Mouse (Mus musculus): Measurements from ENCODE around the gene Ptpn6. TPM values are rescaled to one million over a fixed set of nuclear protein-coding genes. Genes with fewer than 3 reads are reported as not detected.

The Ptpn6 gene
- polyA plus RNA-seq, 1 experiment from 2014 or later = 12.6 TPM

DNA sequence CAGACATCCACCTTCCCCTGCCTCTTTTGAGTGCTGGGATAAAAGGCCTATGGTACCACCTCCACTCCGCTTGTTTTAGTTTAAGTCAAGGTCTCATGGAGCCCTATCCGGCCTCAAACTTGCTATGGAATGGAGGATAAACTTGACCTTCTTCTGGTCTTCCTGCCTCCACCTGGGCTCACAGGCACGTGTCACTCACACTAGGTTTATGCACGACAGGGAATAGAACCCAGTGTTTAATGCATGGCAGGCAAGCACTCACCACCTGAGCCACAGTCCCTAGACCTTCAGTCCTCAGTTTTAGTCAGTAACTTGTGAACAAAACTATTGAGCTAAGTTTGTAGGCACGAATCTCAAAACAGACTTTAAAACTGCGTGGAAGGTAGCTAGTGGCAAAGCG is 7.5 kb downstream of the Ptpn6 start:
- H3K4me2 ChIP-seq = no peak overlapping the region
- no peak for ATAC-seq (ENCODE audit: insufficient read depth)
- 84% methylated on average over 7 of the region's 7 CpGs for WGBS
- no peak overlapping the region for H3K4me3 ChIP-seq (ENCODE audit: low read depth, low read length)
- no peaks in the 10 kb centered on the region for H3K36me3 ChIP-seq (ENCODE audit: insufficient read depth)
- no peak overlapping the region for H3K9ac ChIP-seq
- no peaks in the 10 kb centered on the region for H3K4me1 ChIP-seq (ENCODE audit: insufficient read depth)
- no peak overlapping the region for H3K27ac ChIP-seq (ENCODE audit: low read depth)
- no peaks in the 10 kb centered on the region for H3K27me3 ChIP-seq (ENCODE audit: insufficient read depth, low read length)
- no peak for DNase-seq
- no peak for TF ChIP-seq CTCF (IDR thresholded peaks at IDR 0.05; ENCODE audit: low read depth)
- no peaks in the 10 kb centered on the region for H3K9me3 ChIP-seq (ENCODE audit: low read depth, low read length)

DNA sequence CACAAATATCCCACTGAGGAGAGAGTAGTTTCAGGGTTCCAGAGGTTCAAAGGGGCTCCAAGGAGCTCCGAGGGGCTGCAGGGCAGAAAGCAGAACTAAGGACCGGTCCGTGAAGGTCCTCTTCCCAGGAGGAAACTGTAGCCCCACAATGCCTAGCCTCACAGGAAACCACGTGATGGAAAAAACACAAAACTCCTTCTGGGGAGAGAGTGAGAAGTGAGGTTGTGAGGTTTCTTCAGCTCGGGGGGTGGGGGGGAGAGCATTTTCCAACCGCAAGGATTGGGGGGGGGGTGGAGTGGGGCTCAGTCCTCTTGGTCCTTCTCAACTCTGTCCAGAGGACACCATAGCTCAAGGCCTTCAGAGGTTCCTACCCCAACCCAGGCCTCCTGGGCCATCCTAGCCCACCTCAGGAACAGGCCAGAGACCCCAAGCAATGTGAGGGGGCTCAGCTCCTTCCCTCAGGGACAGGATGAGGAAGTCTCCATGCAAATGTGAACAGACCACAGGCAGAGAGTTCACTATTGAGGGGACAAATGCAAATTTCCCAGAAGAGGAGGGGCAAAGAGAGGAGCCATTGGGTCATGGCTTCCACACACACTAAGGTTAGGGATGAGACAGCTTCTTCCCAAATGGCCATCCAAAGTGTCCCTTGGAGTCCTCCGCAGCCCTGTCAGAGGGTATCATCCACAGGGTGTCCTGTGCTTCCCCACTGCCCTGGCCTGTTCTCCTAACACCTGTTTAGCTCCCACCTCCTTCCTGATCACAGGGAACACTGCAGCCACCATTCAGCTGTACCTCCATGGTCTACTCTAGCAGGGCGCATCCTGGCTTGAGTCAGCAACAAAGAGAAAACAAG is 8.4 kb downstream of the Ptpn6 start:
- 74% methylated on average over 8 of the region's 8 CpGs for WGBS
- Histone ChIP-seq H3K4me3 (ENCODE audit: low read depth, low read length) (no peak overlapping the region), H3K36me3 (ENCODE audit: insufficient read depth) (no peaks in the 10 kb centered on the region), H3K27ac (ENCODE audit: low read depth) (no peak overlapping the region), H3K4me2 (no peak overlapping the region), H3K27me3 (ENCODE audit: insufficient read depth, low read length) (no peaks in the 10 kb centered on the region), H3K4me1 (ENCODE audit: insufficient read depth) (no peaks in the 10 kb centered on the region), H3K9me3 (ENCODE audit: low read depth, low read length) (no peaks in the 10 kb centered on the region), H3K9ac (no peak overlapping the region)
- no peak for TF ChIP-seq CTCF (IDR thresholded peaks at IDR 0.05; ENCODE audit: low read depth)
- DNase-seq (no peak), ATAC-seq (ENCODE audit: insufficient read depth) (no peak)

DNA sequence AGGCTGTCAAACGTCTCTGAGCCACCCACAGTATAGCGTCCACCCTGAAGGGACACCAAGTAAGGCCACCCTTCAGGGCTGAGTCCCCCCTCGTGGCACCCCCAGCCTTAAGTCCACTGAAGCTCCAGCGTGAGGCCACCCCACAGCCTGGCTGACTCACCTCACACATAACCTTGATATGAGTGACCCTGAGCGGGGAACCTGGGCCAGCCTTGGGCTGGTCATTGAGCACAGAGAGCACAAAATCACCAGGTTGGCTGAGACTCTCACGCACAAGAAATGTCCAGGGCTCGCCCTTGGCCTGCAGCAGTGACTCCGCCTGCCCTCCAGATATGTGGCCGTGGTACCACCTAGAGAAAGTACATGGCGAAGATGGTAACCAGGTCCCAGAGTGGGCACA is 9.9 kb downstream of the Ptpn6 start:
- ATAC-seq (ENCODE audit: insufficient read depth) = no peak

DNA sequence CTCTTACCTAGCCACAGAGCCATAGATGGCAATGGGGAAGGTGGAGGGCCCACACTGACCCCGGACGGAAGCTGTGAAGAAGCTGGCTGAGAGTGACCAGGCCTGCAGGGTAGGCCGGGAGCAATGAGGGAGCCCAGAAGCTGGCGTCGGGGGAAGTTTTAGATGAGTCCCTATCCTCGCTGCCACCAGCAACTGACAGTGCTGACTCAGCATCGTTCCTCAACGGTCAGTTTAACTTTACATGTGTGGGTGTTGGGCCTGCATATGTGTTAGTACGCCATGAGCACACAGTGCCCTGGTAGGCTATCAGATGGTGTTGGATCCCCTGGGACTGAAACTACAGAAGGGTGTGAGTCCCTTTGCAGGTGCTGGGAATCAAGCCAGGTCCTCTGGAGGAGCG is 14.0 kb downstream of the Ptpn6 start:
- no peak overlapping the region for H3K9ac ChIP-seq
- WGBS = 80% methylated on average over 10 of the region's 10 CpGs

More for the DNA sequence above, 9.9 kb downstream of the Ptpn6 start:
- Histone ChIP-seq H3K27ac (ENCODE audit: low read depth) (no peak overlapping the region), H3K9ac (no peak overlapping the region), H3K4me1 (ENCODE audit: insufficient read depth) (no peaks in the 10 kb centered on the region), H3K4me2 (no peak overlapping the region), H3K9me3 (ENCODE audit: low read depth, low read length) (no peaks in the 10 kb centered on the region), H3K36me3 (ENCODE audit: insufficient read depth) (no peaks in the 10 kb centered on the region), H3K27me3 (ENCODE audit: insufficient read depth, low read length) (no peaks in the 10 kb centered on the region), H3K4me3 (ENCODE audit: low read depth, low read length) (no peak overlapping the region)
- TF ChIP-seq CTCF (IDR thresholded peaks at IDR 0.05; ENCODE audit: low read depth) = no peak
- WGBS = 81% methylated on average over 10 of the region's 10 CpGs
- no peak for DNase-seq

DNA sequence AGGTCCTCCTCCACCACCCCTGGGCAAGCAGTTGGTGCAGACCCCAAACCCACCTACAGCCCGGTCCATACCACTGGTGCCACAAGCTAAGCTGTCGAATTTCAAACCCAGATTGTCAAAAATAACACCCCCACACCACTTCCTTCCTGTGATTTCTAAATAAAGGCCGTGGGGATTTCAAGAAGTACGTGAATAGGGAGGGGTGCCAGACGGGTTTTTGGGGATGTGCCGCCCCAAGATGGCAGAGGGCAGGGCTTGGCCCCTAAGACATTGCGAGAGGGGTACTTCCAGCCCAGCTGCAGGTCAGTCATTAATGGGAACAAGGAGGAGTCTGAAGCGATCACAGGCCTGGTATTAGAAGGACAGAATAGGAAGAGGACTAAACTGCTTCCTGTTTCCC is 15.0 kb downstream of the Ptpn6 start:
- H3K36me3 ChIP-seq (ENCODE audit: insufficient read depth) = no peaks in the 10 kb centered on the region
- no peak overlapping the region for H3K27ac ChIP-seq (ENCODE audit: low read depth)
- H3K4me2 ChIP-seq = no peak overlapping the region
- H3K9ac ChIP-seq = no peak overlapping the region
- H3K9me3 ChIP-seq (ENCODE audit: low read depth, low read length) = no peaks in the 10 kb centered on the region
- 70% methylated on average over 8 of the region's 8 CpGs for WGBS
- H3K4me3 ChIP-seq (ENCODE audit: low read depth, low read length) = no peak overlapping the region
- H3K4me1 ChIP-seq (ENCODE audit: insufficient read depth) = no peaks in the 10 kb centered on the region
- TF ChIP-seq CTCF (IDR thresholded peaks at IDR 0.05; ENCODE audit: low read depth) = no peak
- no peak for ATAC-seq (ENCODE audit: insufficient read depth)
- DNase-seq = no peak
- H3K27me3 ChIP-seq (ENCODE audit: insufficient read depth, low read length) = no peaks in the 10 kb centered on the region

More for the DNA sequence above, 14.0 kb downstream of the Ptpn6 start:
- no peaks in the 10 kb centered on the region for H3K27me3 ChIP-seq (ENCODE audit: insufficient read depth, low read length)
- no peak for ATAC-seq (ENCODE audit: insufficient read depth)
- H3K27ac ChIP-seq (ENCODE audit: low read depth) = no peak overlapping the region
- no peak for TF ChIP-seq CTCF (IDR thresholded peaks at IDR 0.05; ENCODE audit: low read depth)
- H3K9me3 ChIP-seq (ENCODE audit: low read depth, low read length) = no peaks in the 10 kb centered on the region
- no peaks in the 10 kb centered on the region for H3K4me1 ChIP-seq (ENCODE audit: insufficient read depth)
- no peak overlapping the region for H3K4me3 ChIP-seq (ENCODE audit: low read depth, low read length)
- H3K36me3 ChIP-seq (ENCODE audit: insufficient read depth) = no peaks in the 10 kb centered on the region
- DNase-seq = no peak
- no peak overlapping the region for H3K4me2 ChIP-seq

DNA sequence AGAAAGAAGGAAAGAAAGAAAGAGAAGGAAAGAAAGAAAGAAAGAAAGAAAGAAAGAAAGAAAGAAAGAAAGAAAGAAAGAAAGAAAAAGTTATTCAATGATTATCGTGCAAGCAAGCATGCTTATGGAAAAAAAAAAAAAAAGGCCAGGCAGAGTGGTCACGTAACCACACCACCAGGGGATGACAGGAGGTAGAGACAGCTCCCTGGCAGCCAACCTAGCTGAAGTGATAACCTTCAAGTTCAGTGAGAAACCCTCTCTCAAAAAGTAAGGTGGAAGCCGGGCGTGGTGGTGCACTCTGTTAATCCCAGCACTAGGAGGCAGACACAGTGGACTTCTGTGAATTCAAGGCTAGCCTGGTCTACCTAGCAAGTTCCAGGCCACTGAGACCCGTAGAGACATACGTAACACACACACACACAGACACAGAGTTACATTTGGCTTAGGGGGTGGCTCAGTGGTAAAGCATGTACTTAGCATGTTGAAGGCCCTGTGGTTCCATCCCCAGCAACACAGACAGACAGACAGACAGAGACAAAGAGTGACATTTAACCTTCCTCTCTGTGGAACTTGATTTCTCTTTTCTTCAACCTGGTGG is 15.5 kb downstream of the Ptpn6 start:
- TF ChIP-seq CTCF (IDR thresholded peaks at IDR 0.05; ENCODE audit: low read depth) = no peak

DNA sequence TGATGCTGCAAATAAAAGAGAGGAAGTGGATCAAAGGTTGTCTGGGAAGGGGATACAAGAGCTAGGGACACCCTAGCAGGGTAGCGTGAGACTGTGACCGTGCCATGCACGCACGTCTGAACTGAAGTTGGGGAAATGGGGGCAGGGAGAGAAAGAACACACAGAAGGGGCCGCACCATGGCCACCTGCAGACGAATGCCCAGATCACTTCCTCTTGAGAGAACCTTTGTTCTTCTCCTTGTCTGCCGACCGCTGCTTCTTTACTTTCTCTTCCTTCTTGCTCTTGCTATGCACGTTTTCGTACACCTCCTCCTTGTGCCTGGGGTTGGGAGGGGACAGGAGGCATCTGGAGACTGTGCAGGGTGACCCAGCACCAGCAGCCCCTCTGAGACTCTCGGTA is 17.6 kb downstream of the Ptpn6 start:
- DNase-seq (no peak), ATAC-seq (ENCODE audit: insufficient read depth) (no peak)
- Histone ChIP-seq H3K4me1 (ENCODE audit: insufficient read depth) (no peaks in the 10 kb centered on the region), H3K4me2 (peak overlapping the region; percentile 56), H3K9me3 (ENCODE audit: low read depth, low read length) (no peaks in the 10 kb centered on the region), H3K27me3 (ENCODE audit: insufficient read depth, low read length) (no peaks in the 10 kb centered on the region), H3K27ac (ENCODE audit: low read depth) (peak overlapping the region; percentile 46; the same call in 1 of the 2 replicates), H3K9ac (peak overlapping the region; percentile 57), H3K36me3 (ENCODE audit: insufficient read depth) (peaks cover 19% of the 10 kb centered on the region), H3K4me3 (ENCODE audit: low read depth, low read length) (peak overlapping the region; percentile 43; the same call in 1 of the 2 replicates)
- WGBS = 54% methylated on average over 11 of the region's 11 CpGs
- no peak for TF ChIP-seq CTCF (IDR thresholded peaks at IDR 0.05; ENCODE audit: low read depth)

More for the DNA sequence above, 15.5 kb downstream of the Ptpn6 start:
- Histone ChIP-seq H3K9ac (no peak overlapping the region), H3K4me1 (ENCODE audit: insufficient read depth) (no peaks in the 10 kb centered on the region), H3K4me3 (ENCODE audit: low read depth, low read length) (no peak overlapping the region), H3K27me3 (ENCODE audit: insufficient read depth, low read length) (no peaks in the 10 kb centered on the region), H3K36me3 (ENCODE audit: insufficient read depth) (no peaks in the 10 kb centered on the region), H3K9me3 (ENCODE audit: low read depth, low read length) (no peaks in the 10 kb centered on the region), H3K27ac (ENCODE audit: low read depth) (no peak overlapping the region), H3K4me2 (no peak overlapping the region)
- 70% methylated on average over 6 of the region's 6 CpGs for WGBS
- no peak for DNase-seq
- ATAC-seq (ENCODE audit: insufficient read depth) = no peak

Measured in lung, embryonic 14.5 days (tissue).